Mouse (Mus musculus) 3T3-L1 (cell line): ENCODE measurements around the gene Sptan1.

Experiments used
- DNase-seq: peaks from one replicate; pipeline ENCODE4 v3.0.0-alpha.2; 2015; ENCODE audit warnings: low read depth, low spot score

Gene Sptan1

DNA sequence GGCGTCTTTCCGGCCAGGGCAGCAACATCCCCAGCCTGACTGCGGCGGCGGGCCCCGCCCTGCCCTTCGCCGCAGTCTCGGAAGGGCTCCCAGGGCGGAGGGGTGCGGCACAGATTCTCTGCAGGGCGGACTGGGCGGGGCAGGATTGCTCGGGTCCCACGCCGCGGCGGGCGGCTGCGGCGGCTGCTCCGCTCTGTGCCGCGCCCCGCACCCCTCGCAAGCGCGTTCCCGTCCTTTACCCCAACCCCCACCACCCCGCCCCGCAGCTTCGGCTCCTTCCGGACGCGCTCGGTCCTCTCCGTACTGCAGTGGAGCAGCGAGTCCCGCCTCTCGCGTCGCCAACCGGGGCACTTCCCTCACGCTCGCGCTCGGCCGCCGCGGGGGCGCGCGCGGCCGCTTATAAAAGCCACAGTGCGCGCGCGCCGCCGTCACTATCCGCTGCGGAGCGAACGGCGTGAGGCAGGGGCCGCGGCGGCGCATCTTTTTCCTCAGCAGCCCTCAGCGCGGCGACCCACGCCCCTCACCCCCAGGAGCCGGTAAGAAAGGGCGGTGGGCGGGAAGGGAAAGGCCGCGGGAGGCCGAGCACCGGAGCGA is at the start of gene Sptan1:
Gene Sptan1 (plus strand): TSS at position 311 of the 594 bp plus-strand sequence.
- peak; percentile 93 for DNase-seq

DNA sequence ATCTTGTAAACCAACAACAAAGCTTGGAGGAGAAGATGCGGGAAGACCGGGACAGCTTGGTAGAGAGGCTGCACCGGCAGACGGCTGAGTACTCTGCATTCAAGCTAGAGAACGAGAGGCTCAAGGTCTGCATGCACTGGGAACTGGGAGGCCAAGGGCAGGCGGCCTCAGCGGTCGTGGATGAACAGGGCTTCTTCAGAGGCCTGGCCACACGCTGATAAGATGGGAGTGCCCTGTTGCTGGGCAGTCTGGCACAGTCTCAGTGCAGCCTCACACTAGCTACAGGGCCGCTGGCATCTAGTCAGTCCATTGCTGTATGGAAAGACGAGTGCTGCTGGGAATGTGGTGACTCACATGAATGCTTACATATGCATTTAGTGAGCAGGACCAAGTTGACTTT is 47.7 kb upstream of the Sptan1 start:
- DNase-seq, result no peak

DNA sequence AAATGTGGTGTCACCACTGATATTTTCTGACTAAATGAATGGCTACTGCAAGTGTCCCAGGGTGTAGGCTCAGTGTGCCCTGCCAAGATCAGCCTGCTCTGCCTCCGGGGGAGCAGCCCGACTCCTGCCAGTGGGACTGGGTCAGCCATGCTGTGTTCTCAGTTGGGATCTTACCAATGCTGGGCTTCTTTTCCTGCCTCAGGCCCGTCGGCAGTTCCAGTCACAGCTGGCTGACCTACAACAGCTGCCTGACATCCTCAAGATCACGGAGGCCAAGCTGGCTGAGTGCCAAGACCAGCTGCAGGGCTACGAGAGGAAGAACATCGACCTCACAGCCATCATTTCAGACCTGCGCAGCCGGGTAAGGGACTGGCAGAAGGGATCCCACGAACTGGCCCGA is 43.3 kb upstream of the Sptan1 start:
- DNase-seq, result no peak

DNA sequence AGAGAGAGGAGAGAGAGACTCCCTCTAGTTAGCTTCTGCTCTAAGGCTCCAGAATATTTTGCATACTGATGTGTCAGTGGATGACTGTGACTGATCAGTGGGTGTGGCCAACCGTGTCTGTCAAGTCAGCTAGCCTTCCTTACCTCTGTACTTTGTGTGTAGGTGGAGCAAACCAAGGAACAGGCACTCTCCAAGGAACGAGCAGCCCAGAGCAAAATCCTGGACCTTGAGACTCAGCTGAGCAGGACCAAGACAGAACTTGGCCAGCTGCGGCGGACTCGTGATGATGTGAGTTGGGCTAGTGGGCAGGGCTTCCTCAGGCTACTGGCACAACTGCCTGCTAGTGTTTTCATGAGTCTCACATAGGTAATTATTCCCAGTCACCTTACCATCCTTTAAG is 38.8 kb upstream of the Sptan1 start:
- no peak for DNase-seq

DNA sequence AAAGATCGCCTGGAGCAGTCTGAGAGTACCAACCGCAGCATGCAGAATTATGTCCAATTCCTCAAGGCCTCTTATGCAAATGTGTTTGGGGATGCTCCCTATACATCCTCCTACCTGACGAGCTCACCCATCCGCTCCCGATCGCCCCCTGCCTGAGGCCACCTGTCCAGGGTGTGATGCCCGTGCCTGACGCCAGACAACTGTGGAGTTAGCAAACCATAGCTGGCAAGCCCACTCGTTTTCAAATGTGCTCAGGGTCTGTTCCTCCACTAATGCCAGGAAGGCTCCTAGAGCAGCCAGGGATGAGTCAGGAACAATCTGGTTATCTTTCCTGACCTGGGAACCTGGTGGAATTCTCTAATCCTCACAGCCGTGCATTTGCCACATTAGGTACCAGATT is 34.9 kb upstream of the Sptan1 start:
- no peak for DNase-seq

DNA sequence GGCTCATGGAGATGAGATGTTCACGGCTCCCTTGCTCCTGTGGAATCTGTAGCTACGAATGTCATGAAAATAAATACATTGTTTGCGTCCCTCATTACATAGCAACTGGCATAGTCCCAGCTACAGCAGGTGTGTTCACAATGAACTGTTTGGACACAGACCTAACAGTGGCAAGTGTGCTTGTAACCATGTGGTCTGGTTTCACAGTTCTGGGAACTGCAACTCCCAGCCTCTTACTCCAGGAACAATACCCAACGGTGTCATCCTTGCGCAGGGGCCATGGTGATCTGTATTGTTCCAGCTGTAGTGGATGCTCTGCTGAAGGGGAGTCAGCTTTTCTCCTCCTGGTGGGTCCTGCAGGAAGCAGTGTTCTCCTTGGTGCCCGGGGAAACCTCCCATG is 34.2 kb upstream of the Sptan1 start:
- DNase-seq, result no peak

DNA sequence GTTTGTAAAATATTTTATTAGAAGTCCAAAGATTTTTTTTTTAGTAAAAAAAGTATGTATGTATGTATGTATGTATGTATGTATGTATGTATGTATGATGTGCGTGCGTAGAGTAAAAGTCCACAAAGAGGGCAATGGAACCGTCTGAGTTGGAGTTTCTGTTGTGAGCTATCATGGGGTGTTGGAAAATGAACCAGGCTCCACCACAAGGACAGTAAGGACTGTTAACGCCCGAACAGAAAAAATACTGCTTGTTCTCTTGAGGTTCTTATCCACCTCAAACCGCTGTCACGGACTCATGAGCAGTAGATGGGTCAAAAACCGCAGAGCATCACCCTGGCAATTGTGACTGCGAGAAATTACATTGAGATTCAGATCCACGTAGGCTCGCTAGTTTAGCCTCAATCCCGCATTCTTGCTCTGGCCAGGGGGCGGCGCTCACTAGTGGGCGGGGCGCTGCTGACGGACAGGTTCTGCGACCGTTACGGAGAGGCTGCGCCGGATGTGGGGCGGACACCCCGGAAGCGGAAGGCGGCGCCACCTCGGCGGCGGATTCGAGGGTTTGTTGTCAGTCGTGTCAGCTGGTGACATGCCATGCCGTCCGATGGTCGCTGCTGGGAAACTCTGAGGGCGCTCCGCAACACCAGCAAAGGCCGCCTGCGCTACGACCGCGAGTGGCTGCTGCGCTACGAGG is 30.3 kb upstream of the Sptan1 start, which contains the start of gene Gle1:
Gene Gle1 (plus strand): TSS at position 521 of the 694 bp plus-strand sequence.
- peak; percentile 91 for DNase-seq

DNA sequence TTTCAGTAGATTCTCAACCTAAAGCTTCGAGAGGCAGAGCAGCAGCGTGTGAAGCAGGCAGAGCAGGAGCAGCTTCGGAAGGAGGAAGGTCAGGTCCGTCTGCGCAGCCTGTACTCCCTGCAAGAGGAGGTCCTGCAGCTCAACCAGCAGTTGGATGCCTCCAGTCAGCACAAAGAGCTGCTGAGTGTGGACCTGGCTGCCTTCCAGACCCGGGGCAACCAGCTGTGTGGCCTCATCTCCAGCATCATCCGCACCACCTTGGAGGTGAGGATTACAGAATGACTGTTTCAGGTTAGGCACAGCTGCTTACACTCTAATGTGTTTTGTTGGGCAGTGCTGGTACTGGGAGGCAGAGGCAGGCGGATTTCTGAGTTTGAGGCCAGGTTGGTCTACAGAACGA is 25.3 kb upstream of the Sptan1 start:
- DNase-seq, result no peak

DNA sequence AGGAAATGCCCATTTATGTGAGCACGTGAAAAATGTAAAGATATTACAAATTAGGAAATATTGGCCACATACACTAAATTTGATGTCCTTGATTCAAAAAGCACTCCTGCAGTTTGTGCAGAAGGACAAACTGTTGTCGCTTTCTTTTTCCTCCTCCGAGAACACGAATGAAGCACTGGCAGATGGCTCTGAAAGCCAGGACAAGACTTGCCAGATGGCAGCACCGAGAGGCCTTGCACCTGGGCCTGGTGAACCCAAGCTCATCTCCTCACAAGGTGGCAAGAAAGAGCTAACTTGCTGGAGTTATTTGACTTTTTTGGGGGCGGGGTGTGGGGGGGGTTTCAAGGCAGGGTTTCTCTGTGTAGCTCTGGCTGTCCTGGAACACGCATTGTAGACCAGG is 24.5 kb upstream of the Sptan1 start:
- DNase-seq, result no peak

DNA sequence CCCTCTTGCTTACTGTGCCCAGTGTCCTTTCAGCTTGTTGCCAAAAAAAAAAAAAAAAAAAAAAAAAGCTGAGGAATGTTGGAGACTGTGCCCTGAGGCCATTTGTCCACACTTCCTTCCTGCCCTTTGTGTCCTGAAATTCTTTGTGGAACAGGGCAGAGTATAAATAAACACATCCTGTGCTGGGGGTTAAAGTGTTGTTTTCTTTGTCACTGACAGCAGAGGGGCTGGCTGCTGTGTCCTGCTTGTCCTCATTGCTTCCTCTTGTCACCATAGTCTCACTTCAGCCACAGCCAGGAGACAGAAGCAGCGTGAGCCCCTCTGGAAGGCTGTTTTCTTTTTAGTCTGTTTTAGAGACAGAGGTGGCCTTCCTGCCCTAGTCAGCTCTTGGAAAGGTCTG is 20.6 kb upstream of the Sptan1 start:
- DNase-seq, result peak; percentile 86

DNA sequence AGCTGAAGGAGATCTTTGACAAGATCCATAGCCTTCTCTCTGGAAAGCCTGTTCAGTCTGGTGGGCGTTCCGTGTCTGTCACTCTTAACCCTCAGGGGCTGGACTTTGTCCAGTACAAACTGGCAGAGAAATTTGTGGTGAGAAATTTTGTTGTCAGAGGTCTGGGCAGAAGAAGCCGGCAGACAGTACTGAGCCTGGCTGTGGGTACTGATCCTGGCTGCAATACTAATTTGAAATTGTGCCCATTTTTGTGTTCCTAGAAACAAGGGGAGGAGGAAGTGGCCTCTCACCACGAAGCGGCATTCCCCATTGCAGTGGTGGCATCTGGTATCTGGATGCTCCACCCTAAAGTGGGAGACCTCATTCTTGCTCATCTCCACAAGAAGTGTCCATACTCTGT is 16.5 kb upstream of the Sptan1 start:
- DNase-seq, result peak; percentile 53

DNA sequence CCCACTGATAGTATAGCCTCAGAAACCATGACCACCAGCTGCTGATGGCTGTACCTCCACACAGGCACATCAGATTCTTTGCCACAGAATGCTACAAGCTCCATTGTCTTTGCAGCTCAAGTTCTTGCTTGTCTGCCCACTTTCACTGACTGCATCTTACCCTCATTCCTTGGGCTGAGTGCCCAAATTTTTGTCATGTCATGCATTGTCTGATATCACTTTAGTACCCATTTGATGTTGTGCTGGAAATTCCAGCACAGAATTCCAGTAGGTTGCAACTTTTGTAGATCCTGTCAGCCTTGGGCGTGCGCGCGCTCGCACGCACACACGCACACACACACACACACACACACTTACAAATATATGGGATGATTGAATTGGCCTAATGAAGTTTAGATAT is 4.1 kb upstream of the Sptan1 start:
- DNase-seq, result peak; percentile 52

DNA sequence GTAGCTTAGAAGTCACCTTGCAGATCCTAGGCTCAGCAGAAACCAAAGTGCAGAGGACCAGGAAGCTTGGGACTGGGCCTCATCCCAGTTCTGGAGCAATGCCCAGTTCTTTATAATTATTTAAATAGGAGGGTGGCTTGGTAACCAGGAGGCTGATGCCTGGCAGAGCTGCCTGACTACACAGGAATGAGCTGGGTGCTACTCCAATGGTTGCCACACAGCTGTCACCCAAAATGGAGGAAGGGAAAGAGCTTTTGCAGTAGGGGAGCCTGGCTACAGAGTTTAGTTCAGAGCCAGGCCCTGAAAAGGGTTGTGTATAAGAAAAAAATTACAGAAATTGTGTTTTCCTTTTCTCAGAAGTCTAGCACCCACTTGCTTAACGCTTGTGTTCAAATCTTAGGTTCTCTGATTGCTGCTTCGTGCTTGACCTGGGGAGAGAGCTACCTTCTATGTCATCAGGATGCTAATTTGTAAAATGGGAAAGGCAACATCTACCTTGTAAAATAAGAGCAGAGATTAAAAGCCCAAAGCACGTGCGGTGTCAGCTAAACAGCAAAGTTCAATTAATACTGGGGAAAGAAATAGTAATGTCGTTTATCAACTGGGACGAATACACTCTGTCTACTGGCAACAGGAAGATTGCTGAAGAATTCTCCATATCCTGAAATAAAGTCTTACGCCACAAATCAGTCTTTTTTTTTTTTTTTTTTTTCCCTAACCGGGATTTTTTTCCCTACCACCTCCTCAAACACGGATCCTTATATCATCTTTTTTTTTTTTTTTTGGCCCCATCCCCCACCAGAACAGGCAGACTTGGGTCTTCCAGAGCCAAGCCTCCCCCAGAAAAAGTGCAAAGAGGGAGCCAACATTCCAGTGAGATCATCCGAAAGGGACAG is 758 bp upstream of the Sptan1 start:
- DNase-seq, result peak; percentile 63

DNA sequence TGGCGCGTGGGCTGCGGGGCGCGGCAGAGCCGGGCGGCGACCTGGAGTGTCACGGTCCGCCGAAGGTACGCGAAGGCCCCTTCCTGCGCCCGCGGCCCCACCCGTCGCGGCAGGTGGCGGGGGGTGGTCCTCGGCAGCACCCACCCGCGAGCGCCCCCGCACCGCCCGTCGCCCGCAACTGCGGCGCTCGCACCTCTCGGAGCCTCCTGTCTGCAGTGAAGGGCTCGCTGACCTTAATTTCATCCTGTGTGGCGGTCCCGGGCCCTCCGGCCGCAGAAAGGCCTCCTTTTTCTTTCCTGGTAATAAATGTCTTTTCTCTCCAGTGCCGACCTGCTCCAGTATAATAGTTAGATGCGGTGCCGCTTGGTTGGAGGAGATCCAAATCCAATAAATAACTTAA is 546 bp downstream of the Sptan1 start:
- peak; percentile 35 for DNase-seq

DNA sequence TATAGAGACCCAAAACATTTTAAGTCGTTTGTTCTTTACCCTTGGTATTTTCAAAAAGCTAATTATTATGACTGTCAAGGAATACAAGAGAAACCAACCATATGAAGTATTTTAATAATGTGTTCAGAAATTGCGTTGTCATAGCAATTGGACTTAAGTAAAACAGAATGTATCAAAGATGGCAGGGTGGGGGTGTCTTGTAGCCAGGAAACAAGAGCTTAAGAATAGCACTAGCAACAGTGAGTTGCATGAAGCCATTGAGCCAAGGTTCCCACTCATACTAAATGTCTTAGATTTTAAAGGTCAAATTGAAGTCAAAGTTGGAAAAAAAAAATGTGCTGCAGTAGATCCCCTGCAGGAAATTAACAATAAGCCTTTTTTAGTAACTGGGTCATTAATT is 1.5 kb downstream of the Sptan1 start:
- DNase-seq, result peak; percentile 32

DNA sequence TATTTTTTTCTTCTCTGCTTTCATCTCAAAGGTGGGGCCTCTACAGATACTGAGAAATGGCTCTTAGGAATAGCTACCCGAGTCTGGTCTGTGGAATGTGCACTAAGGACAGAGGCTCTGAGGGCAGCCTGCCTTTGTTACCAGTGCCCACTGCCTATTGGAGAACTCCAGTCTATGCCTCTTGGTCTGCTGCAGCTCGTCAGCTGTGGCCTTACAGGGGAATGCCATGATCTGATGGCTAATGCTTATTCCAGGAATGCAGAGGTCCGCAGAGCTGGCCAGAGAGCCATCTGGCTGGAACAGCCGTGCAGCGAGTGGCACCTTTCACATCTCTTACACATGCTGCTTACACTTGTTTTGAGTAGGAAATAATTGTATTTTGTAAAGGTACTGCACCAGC is 2.4 kb downstream of the Sptan1 start:
- DNase-seq, result no peak

DNA sequence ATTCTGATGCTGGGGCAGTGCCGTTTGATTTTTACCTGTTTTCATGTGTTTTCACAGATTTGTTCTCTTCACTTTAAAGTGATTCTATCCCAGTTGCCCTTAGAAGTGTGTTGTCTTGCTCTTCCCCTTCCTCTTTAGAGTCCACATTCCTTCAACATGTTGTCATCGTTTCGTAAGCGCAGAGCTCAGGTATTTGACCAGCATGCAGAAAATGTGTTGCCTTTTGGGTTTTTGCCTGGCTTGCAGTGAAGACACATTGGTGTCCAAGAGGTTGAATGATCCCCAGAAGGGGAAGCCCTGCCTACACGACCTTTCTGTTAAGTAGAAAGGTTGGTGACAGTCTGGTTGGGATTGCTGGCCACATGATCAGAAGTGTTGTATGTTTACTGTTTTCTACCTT is 3.3 kb downstream of the Sptan1 start:
- DNase-seq, result peak; percentile 68

DNA sequence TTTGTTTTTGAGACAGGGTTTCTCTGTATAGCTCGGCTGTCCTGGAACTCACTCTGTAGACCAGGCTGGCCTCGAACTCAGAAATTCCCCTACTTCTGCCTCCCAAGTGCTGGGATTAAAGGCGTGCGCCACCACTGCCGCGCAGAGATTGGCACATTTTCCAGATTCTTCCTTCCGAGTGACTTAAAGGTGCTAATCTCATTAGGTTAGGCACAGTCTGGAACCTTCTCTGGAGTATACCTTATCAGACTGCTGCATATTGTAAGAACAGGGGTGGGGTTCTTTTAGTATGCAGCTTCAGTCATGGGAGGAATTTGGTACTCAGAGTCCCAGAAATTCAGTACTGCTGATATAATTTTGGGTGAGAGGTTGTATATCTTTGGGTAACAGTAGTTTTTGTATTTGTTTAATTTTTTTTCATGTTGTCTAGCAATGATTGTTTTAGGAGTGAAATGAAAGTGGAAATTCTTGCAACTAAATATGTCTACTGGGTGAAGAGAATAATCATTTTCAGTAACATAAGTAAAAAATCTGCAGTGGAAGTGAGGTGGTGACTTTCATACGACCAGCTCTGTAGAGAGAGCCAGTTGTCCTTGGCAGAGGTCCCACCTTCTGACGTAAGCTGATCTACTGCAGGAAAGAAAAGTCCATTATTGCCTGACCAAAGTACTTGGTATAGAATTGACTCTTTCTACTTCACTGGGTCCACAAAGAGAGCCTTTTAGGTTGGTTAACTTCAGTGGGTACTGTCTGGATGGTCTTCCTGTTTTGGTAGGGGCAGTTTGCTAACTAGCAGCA is 6.7 kb downstream of the Sptan1 start:
- peak; percentile 78 for DNase-seq

DNA sequence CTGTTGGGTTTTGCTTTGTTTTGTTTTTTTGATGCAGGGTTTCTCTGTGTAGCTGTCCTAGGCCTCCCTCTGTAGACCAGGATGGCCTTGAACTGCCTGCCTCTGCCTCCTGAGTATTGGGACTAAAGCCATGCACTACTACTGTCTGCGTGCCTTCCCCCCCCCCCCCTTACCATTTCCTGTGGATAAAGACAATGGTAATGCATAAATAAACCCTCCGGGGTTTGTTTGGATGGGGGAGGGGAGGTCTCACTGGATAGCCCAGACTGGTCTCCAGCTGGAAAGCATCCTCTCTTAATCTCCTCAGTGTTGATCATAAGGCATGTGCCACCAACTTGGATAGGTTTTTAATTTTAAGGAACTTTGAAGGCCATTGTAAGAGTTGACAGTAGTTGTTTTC is 8.2 kb downstream of the Sptan1 start:
- DNase-seq, result no peak

DNA sequence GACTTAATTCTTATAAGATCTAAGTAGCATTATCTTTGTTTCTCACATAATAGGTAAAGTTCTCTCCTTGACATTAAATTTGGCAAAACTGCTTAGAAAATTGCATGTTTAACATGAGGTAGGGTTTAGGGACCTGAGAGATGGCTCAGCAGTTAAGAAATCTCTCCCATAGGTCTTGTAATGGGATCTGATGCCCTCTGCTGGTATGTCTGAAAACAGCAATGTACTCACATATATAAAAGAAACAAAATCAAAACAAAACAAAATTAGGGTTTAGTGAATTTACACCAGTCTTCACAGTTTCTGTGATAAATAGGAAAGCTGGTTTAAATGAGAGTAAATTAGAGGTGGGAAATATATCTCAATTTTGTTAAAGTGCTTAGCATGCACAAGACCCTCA is 11.9 kb downstream of the Sptan1 start:
- peak; percentile 79 for DNase-seq

DNA sequence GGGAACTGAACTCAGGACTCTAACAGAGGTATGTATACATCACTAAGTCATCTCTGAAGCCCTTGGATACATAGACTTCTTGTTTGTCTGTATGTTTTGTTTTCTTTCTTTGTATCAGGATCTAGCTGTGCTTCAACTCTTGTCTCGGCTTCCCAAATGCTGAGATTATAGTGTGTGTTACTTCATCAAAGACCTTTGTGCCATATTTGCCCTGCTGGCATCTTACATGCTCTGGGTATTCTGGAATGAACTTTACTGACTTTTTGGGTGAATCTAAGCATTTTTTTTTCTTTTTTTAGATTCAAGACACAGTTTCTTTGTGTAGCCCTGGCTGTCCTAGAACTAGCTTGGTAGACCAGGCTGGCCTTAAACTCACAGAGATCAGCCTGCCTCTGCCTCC is 15.3 kb downstream of the Sptan1 start:
- no peak for DNase-seq

DNA sequence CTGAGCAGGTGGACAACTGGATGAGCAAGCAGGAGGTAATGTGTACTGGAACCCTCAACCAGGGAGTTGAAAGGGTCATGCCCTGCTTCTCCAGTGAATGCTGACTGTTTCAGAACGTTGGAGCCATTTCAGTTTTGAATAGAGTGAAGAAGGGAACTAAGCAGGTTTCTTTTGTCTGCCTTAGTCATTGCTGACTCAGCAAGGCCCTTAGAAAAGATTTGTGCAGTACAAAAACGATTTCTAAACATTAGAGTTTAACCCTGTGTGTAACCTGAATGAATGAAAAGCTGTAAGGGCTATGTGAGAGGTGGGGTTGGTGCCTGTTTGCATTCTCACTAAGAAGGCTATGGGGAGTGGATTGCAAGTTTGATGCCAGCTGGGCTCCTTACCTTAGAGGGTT is 26.6 kb downstream of the Sptan1 start:
- no peak for DNase-seq
